Mouse (Mus musculus) v-Abl transformed pro-B cells (cell line): ENCODE results near the gene Lin7b.

Experiments
- in situ Hi-C, 2 experiments: fragments of 400-800 bp; cut with MboI; formaldehyde crosslinking; loops; one replicate each; pipeline ENCODE4 v1.15.1; 2025; ENCODE audit not compliant: unreplicated experiment in 2 of 2

Lin7b gene

GRCm38 (mm10) chr7:45370475-45371311 is at the start of gene Lin7b:
TSS of gene Lin7b (minus strand) at chr7:45370583.
- in situ Hi-C loops, result no loop called here

- in situ Hi-C loops, result no loop called here
These were observed 47.6 kb upstream of the Lin7b start for GRCm38 (mm10) chr7:45417962-45418492.

GRCm38 (mm10) chr7:45415636-45416035 is 45.3 kb upstream of the Lin7b start:
- in situ Hi-C loops, result no loop called here

GRCm38 (mm10) chr7:45414740-45415224 is 44.4 kb upstream of the Lin7b start:
- in situ Hi-C loops, result no loop called here

GRCm38 (mm10) chr7:45413864-45414739 is 43.7 kb upstream of the Lin7b start:
- in situ Hi-C loops, result no loop called here

GRCm38 (mm10) chr7:45413113-45413863 is 42.9 kb upstream of the Lin7b start, which contains the start of gene Ntf5:
TSS of gene Ntf5 (plus strand) at chr7:45413695.
- in situ Hi-C loops, result no loop called here

GRCm38 (mm10) chr7:45412421-45412820 is 42.0 kb upstream of the Lin7b start:
- in situ Hi-C loops, result no loop called here

GRCm38 (mm10) chr7:45409497-45410163 is 39.2 kb upstream of the Lin7b start:
- in situ Hi-C loops, result no loop called here

GRCm38 (mm10) chr7:45408949-45409348 is 38.6 kb upstream of the Lin7b start:
- in situ Hi-C loops, result no loop called here

GRCm38 (mm10) chr7:45408351-45408750 is 38.0 kb upstream of the Lin7b start:
- in situ Hi-C loops, result no loop called here

GRCm38 (mm10) chr7:45407836-45408235 is 37.5 kb upstream of the Lin7b start:
- in situ Hi-C loops, result no loop called here

GRCm38 (mm10) chr7:45406157-45407156 is 36.1 kb upstream of the Lin7b start:
- in situ Hi-C loops, result no loop called here

GRCm38 (mm10) chr7:45405091-45406075 is 35.0 kb upstream of the Lin7b start, which contains the start of gene Kcna7:
TSS of gene Kcna7 (plus strand) at chr7:45405653.
- in situ Hi-C loops, result no loop called here

- in situ Hi-C loops, result loop anchor here in 1 of 2 experiments (5.0 kb wide), 1 partner anchor 96 kb away; no protein-coding TSS in a partner anchor
These were observed 33.3 kb upstream of the Lin7b start for GRCm38 (mm10) chr7:45403532-45404261.

- in situ Hi-C loops, result loop anchor here in 1 of 2 experiments (5.0 kb wide), 1 partner anchor 94 kb away; no protein-coding TSS in a partner anchor
These were observed 31.2 kb upstream of the Lin7b start for GRCm38 (mm10) chr7:45401521-45402085.

GRCm38 (mm10) chr7:45396787-45397186 is 26.4 kb upstream of the Lin7b start:
- in situ Hi-C loops, result loop anchor here in 1 of 2 experiments (5.0 kb wide), 1 partner anchor 89 kb away; no protein-coding TSS in a partner anchor
